Mouse (Mus musculus): ENCODE measurements at regions not wholly inside any gene's neighbourhood (a gene's known extent, or its start where the extent isn't known, plus 50 kb on each side); places are given as distances from the start of the nearest gene placed in this dataset. TPM values are rescaled to one million over a fixed set of nuclear protein-coding genes. Genes with fewer than 3 reads are reported as not detected.

- WGBS = 7% methylated on average over 26 of the region's 26 CpGs
- Histone ChIP-seq H3K4me2 (peak overlapping the region; percentile 70), H3K4me1 (peaks cover 12% of the 10 kb centered on the region), H3K36me3 (no peaks in the 10 kb centered on the region), H3K9ac (no peak overlapping the region), H3K9me3 (replicated peaks) (no peaks in the 10 kb centered on the region), H3K27ac (no peak overlapping the region), H3K4me3 (replicated peaks) (peak overlapping the region; percentile 40), H3K27me3 (peaks cover 71% of the 10 kb centered on the region)
- peak; percentile 43; the same call in 1 of the 2 replicates for ATAC-seq (replicated peaks; ENCODE audit: low FRiP score)
Measured at GRCm38 (mm10) chr2:180385231-180385895, 50.9 kb upstream of the Gata5 start.

Small RNA genes in the stretch of these regions (microRNA-seq; reads per million reads assigned to microRNA genes)
- gene Mir133a-2 = not detected
- gene Mir1a-1 = not detected
